Mouse (Mus musculus): ENCODE data around the gene Lcn12.

Lcn12 gene

GRCm38 (mm10) chr2:25500576-25501405 is 7.1 kb upstream of the Lcn12 start, which contains the start of gene Fbxw5:
Fbxw5 (plus strand) TSS chr2:25500750.
- ChIA-PET CTCF (interaction anchor here in 1 of 4 experiments (0.6 kb wide), 1 partner anchor 16 kb away, joined by 7 read pairs; no protein-coding TSS in a partner anchor), POLR2A (interaction anchor here in 3 of 4 experiments (0.6 to 2.0 kb wide), 7 partner anchors 33 to 434 kb away, joined by 3 to 7 read pairs (median 3); partner anchors contain the start of genes Traf2 (in 1 of the 3) and Tubb4b (in 1 of the 3))

DNA sequence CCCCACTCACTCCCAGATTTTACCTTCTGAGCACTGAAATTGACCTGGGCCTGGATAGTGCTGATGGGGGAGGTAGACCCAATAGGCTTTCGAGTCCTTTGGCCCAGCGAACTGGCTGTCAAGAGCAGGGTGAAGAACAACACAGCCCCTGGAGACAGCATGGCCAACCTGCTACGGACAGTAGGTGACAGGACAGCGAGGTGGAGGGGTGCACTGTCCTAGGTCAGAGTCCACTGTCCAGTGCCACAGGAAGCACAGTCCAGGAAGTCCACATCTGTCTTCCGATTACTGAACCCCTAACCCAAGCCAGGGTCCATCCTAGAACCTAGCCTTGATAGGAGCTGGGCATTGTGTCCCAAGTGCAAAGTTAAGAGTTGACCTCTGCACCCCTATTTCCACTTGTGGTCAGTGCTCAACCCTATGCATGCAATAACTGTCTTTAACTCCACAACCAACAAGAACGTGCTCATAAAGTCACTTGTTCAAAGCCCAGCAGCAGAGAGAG is 6.4 kb upstream of the Lcn12 start:
- ChIA-PET POLR2A (interaction anchor here in 3 of 4 experiments (0.6 to 1.3 kb wide), 5 partner anchors 54 to 434 kb away, joined by 3 to 8 read pairs (median 3); partner anchors contain the start of gene Edf1 (in 1 of the 3)), CTCF (interaction anchor here in 2 of 4 experiments (0.6 to 1.4 kb wide), 4 partner anchors 16 to 322 kb away, joined by 3 to 7 read pairs (median 4); partner anchors contain the start of gene Abca2 (in 1 of the 2))

GRCm38 (mm10) chr2:25498622-25499478 is 5.1 kb upstream of the Lcn12 start:
- POLR2A ChIA-PET = interaction anchor here in 3 of 4 experiments (0.9 to 1.9 kb wide), 4 partner anchors 14 to 59 kb away, joined by 3 to 4 read pairs (median 4); partner anchors contain the start of genes Edf1 (in 1 of the 3) and Traf2 (in 1 of the 3)
- CTCF ChIA-PET = interaction anchor here in 1 of 4 experiments (0.5 to 2.0 kb wide), 7 partner anchors 8 to 324 kb away, joined by 3 to 7 read pairs (median 4); partner anchors contain the start of gene Abca2

GRCm38 (mm10) chr2:25497846-25498575 is 4.3 kb upstream of the Lcn12 start:
- ChIA-PET POLR2A (interaction anchor here in 3 of 4 experiments (0.9 to 1.9 kb wide), 7 partner anchors 9 to 166 kb away, joined by 3 to 8 read pairs (median 3); partner anchors contain the start of genes Man1b1 (in 1 of the 3) and Traf2 (in 1 of the 3)), CTCF (interaction anchor here in 3 of 4 experiments (0.6 to 2.0 kb wide), 9 partner anchors 9 to 216 kb away, joined by 3 to 8 read pairs (median 4); partner anchors contain the start of genes Abca2 (in 2 of the 3), Mamdc4 (in 1 of the 3) and Phpt1 (in 1 of the 3))

DNA sequence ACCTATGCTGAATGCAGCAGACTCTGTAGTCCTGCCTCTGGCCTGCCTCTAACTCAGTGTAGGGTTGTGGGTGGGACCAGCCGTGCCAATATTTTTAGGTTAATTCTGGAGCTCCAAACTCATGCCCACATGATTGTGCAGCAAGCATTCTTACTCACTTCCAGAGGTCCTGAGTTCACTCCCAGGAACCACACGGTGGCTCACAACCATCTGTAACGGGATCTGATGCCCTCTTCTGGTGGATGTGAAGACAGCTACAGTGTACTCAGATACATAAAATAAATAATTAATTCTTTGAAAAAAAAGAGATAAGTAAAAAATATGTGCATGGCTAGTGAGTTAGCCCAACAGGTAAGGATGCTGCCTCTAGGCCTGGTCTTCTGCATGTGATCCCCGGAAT is 2.8 kb upstream of the Lcn12 start:
- ChIA-PET POLR2A (interaction anchor here (0.7 to 1.5 kb wide), 8 partner anchors 61 to 959 kb away, joined by 3 to 7 read pairs (median 4); partner anchors contain the start of genes Edf1 (in 2 of the 4), Cysrt1 (in 1 of the 4), Mamdc4 (in 1 of the 4) and Phpt1 (in 1 of the 4)), CTCF (interaction anchor here (0.6 to 2.0 kb wide), 14 partner anchors 11 to 594 kb away, joined by 3 to 8 read pairs (median 4); partner anchors contain the start of genes Abca2 (in 2 of the 4), Fut7 (in 1 of the 4), Mamdc4 (in 1 of the 4) and Phpt1 (in 1 of the 4))

GRCm38 (mm10) chr2:25492988-25493387 is 723 bp downstream of the Lcn12 start:
- POLR2A ChIA-PET = no interaction called here

DNA sequence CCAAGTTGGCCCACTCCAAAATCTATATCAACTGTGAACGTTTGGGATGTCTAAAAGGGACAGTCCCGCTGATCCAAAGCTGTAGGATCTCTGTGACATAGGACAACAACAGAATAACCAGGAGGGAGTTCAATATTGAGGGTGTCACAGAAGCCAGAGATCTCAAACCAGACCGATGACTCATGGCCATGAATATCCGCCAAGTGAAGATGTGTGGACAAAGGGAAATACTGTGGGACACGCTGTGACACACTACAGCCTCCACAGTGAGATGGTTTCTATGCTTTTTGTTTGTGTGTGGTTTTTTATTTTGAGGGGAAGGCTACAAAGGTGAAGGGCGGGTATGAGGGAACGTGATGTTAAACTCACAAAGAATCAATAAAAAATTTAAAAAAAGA is 5.0 kb downstream of the Lcn12 start:
- ChIA-PET CTCF (interaction anchor here in 1 of 4 experiments (1.1 kb wide), 1 partner anchor 18 kb away, joined by 5 read pairs; no protein-coding TSS in a partner anchor), POLR2A (interaction anchor here in 1 of 4 experiments (0.6 kb wide), 1 partner anchor 23 kb away, joined by 3 read pairs; no protein-coding TSS in a partner anchor)

More at GRCm38 (mm10) chr2:25492988-25493387, 723 bp downstream of the Lcn12 start:
- CTCF ChIA-PET = no interaction called here

- ChIA-PET CTCF (no interaction called here), POLR2A (interaction anchor here in 1 of 4 experiments (0.6 kb wide), 1 partner anchor 22 kb away, joined by 3 read pairs; no protein-coding TSS in a partner anchor)
These were observed 5.6 kb downstream of the Lcn12 start for GRCm38 (mm10) chr2:25487965-25488670.

GRCm38 (mm10) chr2:25484901-25485647 is 8.6 kb downstream of the Lcn12 start:
- CTCF ChIA-PET = interaction anchor here in 2 of 4 experiments (0.6 to 1.6 kb wide), 4 partner anchors 14 to 192 kb away, joined by 3 to 7 read pairs (median 4); partner anchors contain the start of gene Fbxw5 (in 1 of the 2)
- POLR2A ChIA-PET = interaction anchor here in 2 of 4 experiments (0.6 to 0.7 kb wide), 2 partner anchors 13 to 64 kb away, joined by 4 to 6 read pairs; no protein-coding TSS in a partner anchor

GRCm38 (mm10) chr2:25482969-25483368 is 10.7 kb downstream of the Lcn12 start:
- ChIA-PET POLR2A (interaction anchor here in 1 of 4 experiments (0.8 kb wide), 1 partner anchor 63 kb away, joined by 3 read pairs; no protein-coding TSS in a partner anchor), CTCF (interaction anchor here in 3 of 4 experiments (0.7 to 1.4 kb wide), 5 partner anchors 16 to 106 kb away, joined by 3 to 6 read pairs (median 4); partner anchors contain the start of gene Clic3 (in 1 of the 3))

- POLR2A ChIA-PET = interaction anchor here in 1 of 4 experiments (1.4 to 1.5 kb wide), 2 partner anchors 24 to 58 kb away, joined by 3 read pairs; partner anchors contain the start of gene Clic3
- CTCF ChIA-PET = interaction anchor here in 1 of 4 experiments (1.2 to 2.0 kb wide), 2 partner anchors 52 to 55 kb away, joined by 4 to 6 read pairs; partner anchors contain the start of gene Abca2
These were observed 13.2 kb downstream of the Lcn12 start for GRCm38 (mm10) chr2:25480541-25480940.

DNA sequence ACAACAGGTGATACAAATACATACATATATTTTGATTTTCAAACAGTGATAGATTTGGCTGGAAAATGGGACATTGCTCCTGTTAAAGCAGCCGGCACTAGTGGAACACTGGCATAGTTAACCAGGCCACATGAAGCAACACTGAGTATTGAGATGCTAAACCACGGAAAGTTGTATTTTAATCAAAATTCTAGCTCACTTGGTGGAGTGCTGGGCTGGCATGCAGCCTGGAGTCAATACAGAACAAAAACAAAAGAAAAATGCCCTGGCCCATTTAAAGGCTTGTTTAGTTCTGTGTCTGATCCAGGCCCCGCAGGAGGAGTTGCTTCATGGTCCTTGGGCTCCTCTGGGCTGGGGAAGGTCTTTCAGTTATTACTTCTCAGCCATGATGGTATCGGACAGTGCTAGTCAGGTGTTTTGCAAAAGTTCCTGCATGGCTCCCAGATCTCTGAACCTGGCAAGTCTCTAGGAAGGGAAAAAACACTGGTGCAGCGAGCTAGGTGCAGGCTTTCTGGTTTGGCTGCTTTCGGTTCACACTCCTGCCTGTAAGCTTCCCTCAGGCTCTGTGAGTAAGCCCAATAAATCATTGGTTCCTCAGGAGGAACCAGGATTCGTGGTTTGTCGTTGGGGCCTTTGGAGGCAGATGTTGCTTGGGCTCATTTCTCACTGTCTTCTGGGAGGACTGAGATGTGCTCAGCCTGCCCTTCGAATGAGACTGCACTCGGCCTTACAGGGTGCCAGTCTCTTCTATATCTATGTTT is 14.0 kb downstream of the Lcn12 start:
- CTCF ChIA-PET = interaction anchor here in 3 of 4 experiments (0.6 to 1.2 kb wide), 3 partner anchors 52 to 95 kb away, joined by 3 to 5 read pairs (median 4); partner anchors contain the start of genes Abca2 (in 1 of the 3), Mamdc4 (in 1 of the 3) and Phpt1 (in 1 of the 3)
- POLR2A ChIA-PET = interaction anchor here in 1 of 4 experiments (0.6 to 1.5 kb wide), 2 partner anchors 57 to 179 kb away, joined by 3 read pairs; no protein-coding TSS in a partner anchor

DNA sequence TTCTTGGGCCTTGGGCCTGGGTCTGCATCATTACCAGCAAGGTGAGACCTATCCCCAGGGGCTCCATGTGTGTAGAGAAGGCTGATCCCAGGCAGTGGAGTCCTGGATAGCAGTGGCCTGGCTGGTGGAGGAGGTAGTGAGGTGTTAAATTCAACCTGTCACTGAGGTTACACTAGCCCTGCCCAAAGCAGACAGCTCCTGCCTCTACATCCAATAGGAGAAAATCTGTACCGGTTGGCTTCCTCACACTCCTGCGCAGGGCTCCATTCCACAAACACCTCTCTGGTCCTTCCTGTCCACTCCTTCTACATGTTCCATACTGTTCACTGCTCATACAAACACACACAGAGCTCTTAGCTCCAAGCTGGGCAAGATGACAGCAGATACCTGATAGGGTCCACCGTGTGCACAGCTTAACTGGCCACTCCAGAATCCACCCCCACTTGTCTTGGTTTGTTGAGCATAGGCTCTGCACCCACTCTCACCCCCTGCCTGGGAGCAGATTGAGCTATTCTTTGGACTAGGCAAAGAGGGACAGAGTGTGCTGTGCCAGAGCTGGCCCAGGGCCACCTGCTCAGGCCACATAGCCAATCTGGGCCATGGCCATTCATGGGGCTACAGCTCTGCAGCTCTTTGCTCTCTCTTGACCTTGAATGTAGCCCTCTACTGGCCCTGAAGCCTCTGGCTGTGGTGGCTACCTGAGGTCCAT is 15.6 kb downstream of the Lcn12 start:
- CTCF ChIA-PET = no interaction called here
- POLR2A ChIA-PET = no interaction called here

DNA sequence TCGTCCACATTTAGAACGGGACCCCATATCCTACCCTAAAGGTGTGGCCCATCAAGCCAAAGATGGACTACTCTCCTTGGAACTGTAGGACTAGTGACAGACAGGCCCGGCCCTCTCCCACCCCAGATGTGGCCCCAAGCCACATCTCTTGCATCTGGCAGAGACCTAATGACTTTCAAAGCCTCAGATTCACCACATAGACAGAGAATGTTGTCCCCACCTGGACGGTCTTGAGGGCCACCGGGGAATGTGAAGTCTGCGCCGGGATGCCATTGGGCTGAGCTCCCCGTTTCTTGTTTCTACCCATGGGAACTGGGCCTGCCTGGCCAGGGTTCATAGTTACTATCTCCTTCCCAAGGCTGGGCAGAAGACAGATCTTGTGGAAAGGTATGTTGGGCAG is 16.2 kb downstream of the Lcn12 start:
- ChIA-PET POLR2A (no interaction called here), CTCF (interaction anchor here in 1 of 4 experiments (0.7 kb wide), 1 partner anchor 165 kb away, joined by 3 read pairs; no protein-coding TSS in a partner anchor)

Data from embryonic stem cell, embryonic (primary cell).